Mouse (Mus musculus): ENCODE data around the gene Gm30191. TPM values are rescaled to one million over a fixed set of nuclear protein-coding genes. Genes with fewer than 3 reads are reported as not detected.
A peak's percentile ranks its signal among the peaks of the same experiment; 100 is the strongest.

The Gm30191 gene
- polyA plus RNA-seq, 1 experiment from 2014 or later: not detected

- Histone ChIP-seq H3K27me3 (no peaks in the 10 kb centered on the region), H3K9me3 (no peaks in the 10 kb centered on the region), H3K4me1 (no peaks in the 10 kb centered on the region), H3K4me2 (peak overlapping the region; percentile 21; the same call in 1 of the 2 replicates), H3K27ac (no peak overlapping the region), H3K36me3 (replicated peaks) (peaks cover 24% of the 10 kb centered on the region), H3K4me3 (replicated peaks) (no peak overlapping the region), H3K9ac (no peak overlapping the region)
- 37% methylated on average over 12 of the region's 13 CpGs for WGBS
- no peak for ATAC-seq (ENCODE audit: low FRiP score)
Observed at GRCm38 (mm10) chr4:134272731-134273416, 26.1 kb downstream of the Gm30191 start.

- Histone ChIP-seq H3K36me3 (replicated peaks) (peaks cover 31% of the 10 kb centered on the region), H3K4me3 (replicated peaks) (no peak overlapping the region), H3K4me1 (no peaks in the 10 kb centered on the region), H3K27ac (no peak overlapping the region), H3K9ac (no peak overlapping the region), H3K9me3 (no peaks in the 10 kb centered on the region), H3K4me2 (peak overlapping the region; percentile 21; the same call in 1 of the 2 replicates), H3K27me3 (no peaks in the 10 kb centered on the region)
- WGBS: 7% methylated on average over 14 of the region's 14 CpGs
- ATAC-seq (ENCODE audit: low FRiP score): no peak
Observed at GRCm38 (mm10) chr4:134273417-134274345, 26.9 kb downstream of the Gm30191 start.

GRCm38 (mm10) chr4:134284942-134285341 lies 38.2 kb downstream of the Gm30191 start:
- Histone ChIP-seq H3K36me3 (replicated peaks) (peaks cover 41% of the 10 kb centered on the region), H3K9me3 (no peaks in the 10 kb centered on the region), H3K4me3 (replicated peaks) (no peak overlapping the region), H3K27ac (no peak overlapping the region), H3K4me2 (no peak overlapping the region), H3K27me3 (no peaks in the 10 kb centered on the region), H3K4me1 (peaks cover 22% of the 10 kb centered on the region), H3K9ac (no peak overlapping the region)
- ATAC-seq (ENCODE audit: low FRiP score): no peak
- WGBS: 90% methylated on average over 2 of the region's 2 CpGs

- peaks cover 28% of the 10 kb centered on the region for H3K36me3 ChIP-seq (replicated peaks)
- peak overlapping the region; percentile 98 for H3K9ac ChIP-seq
- WGBS: 4% methylated on average over 59 of the region's 59 CpGs
- peak; percentile 75 for ATAC-seq (ENCODE audit: low FRiP score)
- H3K27ac ChIP-seq: peak overlapping the region; percentile 100
- H3K4me1 ChIP-seq: peaks cover 22% of the 10 kb centered on the region
- peak overlapping the region; percentile 98 for H3K4me3 ChIP-seq (replicated peaks)
- no peaks in the 10 kb centered on the region for H3K27me3 ChIP-seq
- H3K4me2 ChIP-seq: peak overlapping the region; percentile 94
- H3K9me3 ChIP-seq: no peaks in the 10 kb centered on the region
Observed at GRCm38 (mm10) chr4:134286226-134287167, 39.8 kb downstream of the Gm30191 start.

- Histone ChIP-seq H3K27me3 (no peaks in the 10 kb centered on the region), H3K4me3 (replicated peaks) (peak overlapping the region; percentile 98), H3K9me3 (no peaks in the 10 kb centered on the region), H3K27ac (peak overlapping the region; percentile 100), H3K9ac (peak overlapping the region; percentile 98), H3K4me1 (peaks cover 22% of the 10 kb centered on the region), H3K36me3 (replicated peaks) (peaks cover 22% of the 10 kb centered on the region), H3K4me2 (peak overlapping the region; percentile 94)
- ATAC-seq (ENCODE audit: low FRiP score): peak; percentile 95
- under 1% methylated on average over 52 of the region's 59 CpGs for WGBS
Observed at GRCm38 (mm10) chr4:134287168-134287564, 40.4 kb downstream of the Gm30191 start.

GRCm38 (mm10) chr4:134287575-134288025 lies 40.9 kb downstream of the Gm30191 start, which contains the start of gene Pdik1l:
TSS of gene Pdik1l (minus strand) at chr4:134287895.
- Histone ChIP-seq H3K4me2 (peak within 1 kb of the TSS; percentile 94), H3K9me3 (no peaks in the 10 kb centered on the region), H3K27me3 (0 out of 2 replicates have a peak, but pooled peaks cover under 1% of the 10 kb centered on the region), H3K27ac (peak within 1 kb of the TSS; percentile 100), H3K4me3 (replicated peaks) (peak within 1 kb of the TSS; percentile 98), H3K9ac (peak within 1 kb of the TSS; percentile 98), H3K36me3 (replicated peaks) (peaks cover 18% of the 10 kb centered on the region), H3K4me1 (peaks cover 22% of the 10 kb centered on the region)
- peak; percentile 80 for ATAC-seq (ENCODE audit: low FRiP score)
- 0% methylated on average over 43 of the region's 43 CpGs for WGBS

- H3K27me3 ChIP-seq: peaks cover 9% of the 10 kb centered on the region
- no peaks in the 10 kb centered on the region for H3K9me3 ChIP-seq
- peak overlapping the region; percentile 94 for H3K4me2 ChIP-seq
- 50% methylated on average over 11 of the region's 11 CpGs for WGBS
- H3K9ac ChIP-seq: peak overlapping the region; percentile 98
- no peak for ATAC-seq (ENCODE audit: low FRiP score)
- H3K4me1 ChIP-seq: peaks cover 22% of the 10 kb centered on the region
- peaks cover 8% of the 10 kb centered on the region for H3K36me3 ChIP-seq (replicated peaks)
- peak overlapping the region; percentile 100 for H3K27ac ChIP-seq
- H3K4me3 ChIP-seq (replicated peaks): peak overlapping the region; percentile 98
Observed at GRCm38 (mm10) chr4:134288397-134289256, 41.9 kb downstream of the Gm30191 start.

- ATAC-seq (ENCODE audit: low FRiP score): no peak
- H3K4me1 ChIP-seq: peaks cover 11% of the 10 kb centered on the region
- no peak overlapping the region for H3K9ac ChIP-seq
- no peak overlapping the region for H3K4me3 ChIP-seq (replicated peaks)
- no peaks in the 10 kb centered on the region for H3K36me3 ChIP-seq (replicated peaks)
- H3K27ac ChIP-seq: no peak overlapping the region
- peaks cover 20% of the 10 kb centered on the region for H3K27me3 ChIP-seq
- H3K9me3 ChIP-seq: no peaks in the 10 kb centered on the region; the same call in 1 of the 2 replicates
- H3K4me2 ChIP-seq: no peak overlapping the region
- WGBS: 27% methylated on average over 7 of the region's 7 CpGs
Observed at GRCm38 (mm10) chr4:134292067-134292466, 45.3 kb downstream of the Gm30191 start.

- 76% methylated on average over 18 of the region's 18 CpGs for WGBS
- H3K9me3 ChIP-seq: no peaks in the 10 kb centered on the region; the same call in 1 of the 2 replicates
- H3K4me3 ChIP-seq (replicated peaks): no peak overlapping the region
- no peak overlapping the region for H3K27ac ChIP-seq
- no peaks in the 10 kb centered on the region for H3K36me3 ChIP-seq (replicated peaks)
- no peak for ATAC-seq (ENCODE audit: low FRiP score)
- H3K4me2 ChIP-seq: no peak overlapping the region
- peak overlapping the region; percentile 0; the same call in 1 of the 2 replicates for H3K9ac ChIP-seq
- H3K27me3 ChIP-seq: peaks cover 20% of the 10 kb centered on the region
- peaks cover 7% of the 10 kb centered on the region for H3K4me1 ChIP-seq
Observed at GRCm38 (mm10) chr4:134293061-134293691, 46.4 kb downstream of the Gm30191 start.

- ATAC-seq (ENCODE audit: low FRiP score): no peak
- Histone ChIP-seq H3K36me3 (replicated peaks) (no peaks in the 10 kb centered on the region), H3K27me3 (peaks cover 20% of the 10 kb centered on the region), H3K4me3 (replicated peaks) (no peak overlapping the region), H3K27ac (no peak overlapping the region), H3K4me2 (no peak overlapping the region), H3K9ac (peak overlapping the region; percentile 0; the same call in 1 of the 2 replicates), H3K4me1 (peaks cover 2% of the 10 kb centered on the region; the same call in 1 of the 2 replicates), H3K9me3 (no peaks in the 10 kb centered on the region; the same call in 1 of the 2 replicates)
- 76% methylated on average over 9 of the region's 9 CpGs for WGBS
Observed at GRCm38 (mm10) chr4:134293692-134294163, 47.0 kb downstream of the Gm30191 start.

Measured in forebrain, embryonic 12.5 days (tissue).